Mouse (Mus musculus): ENCODE results near the gene Lrrn2. TPM values are rescaled to one million over a fixed set of nuclear protein-coding genes. Genes with fewer than 3 reads are reported as not detected.
"Not testable (repeated sequence)": the region's sequence is repeated elsewhere in the genome, so short reads cannot be mapped to it uniquely, and the experiment has no call there.

Lrrn2 gene
- total and polyA plus RNA-seq, 3 experiments: not detected

DNA sequence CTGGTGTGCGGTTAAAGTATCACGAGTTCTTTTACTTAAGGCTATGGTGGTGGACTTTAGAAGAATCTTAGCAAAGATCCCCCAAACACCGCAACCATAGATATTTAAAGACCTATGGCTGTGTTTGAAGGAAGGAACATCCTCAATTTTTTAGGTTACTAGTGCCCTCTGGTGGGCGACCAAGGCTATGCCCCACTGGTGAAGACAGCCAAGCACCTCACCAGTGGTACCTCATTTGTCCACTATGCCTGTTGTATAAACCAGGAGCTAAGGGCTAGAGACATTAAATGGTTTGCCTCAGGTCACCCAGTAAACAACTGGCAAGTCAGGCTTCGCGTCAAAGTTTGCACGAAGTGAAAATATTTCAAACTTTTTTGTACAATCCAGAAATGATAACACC is 102.7 kb downstream of the Lrrn2 start:
- Histone ChIP-seq H3K36me3 (ENCODE audit: control insufficient read depth in 1 of 2, insufficient read depth in 2 of 2, low read length in 2 of 2) (peaks cover 0 to 10% of the 10 kb centered on the region in 2 experiments; a peak in 2 of 4 replicates), H3K9me3 (replicated peaks; ENCODE audit: insufficient read depth, low read length) (no peaks in the 10 kb centered on the region), H3K79me2 (ENCODE audit: control insufficient read depth, insufficient read depth, low read length, poor library complexity) (no peaks in the 10 kb centered on the region), H3K4me1 (ENCODE audit: control insufficient read depth in 1 of 2, insufficient read depth in 2 of 2, low read length in 2 of 2) (no peaks in the 10 kb centered on the region), H3K4me3 (ENCODE audit: control insufficient read depth in 1 of 2, insufficient read depth in 1 of 2, low read depth in 2 of 2, low read length in 2 of 2) (no peak overlapping the region), H3K9ac (ENCODE audit: control insufficient read depth, low read depth, low read length, poor library complexity, severe bottlenecking) (no peak overlapping the region), H3K27me3 (ENCODE audit: control insufficient read depth in 1 of 2, insufficient read depth in 2 of 2, low read length in 2 of 2) (no peaks in the 10 kb centered on the region), H3K27ac (ENCODE audit: control insufficient read depth, low read depth, low read length) (no peak overlapping the region)
- TF ChIP-seq JUND (IDR thresholded peaks at IDR 0.05; ENCODE audit: low read depth, low read length): no peak
- no peak for TF ChIP-seq POLR2AphosphoS2 (IDR thresholded peaks at IDR 0.05; ENCODE audit: low read length)
- TF ChIP-seq CHD2 (IDR thresholded peaks at IDR 0.05; ENCODE audit: low read length): no peak
- TF ChIP-seq MEF2A (IDR thresholded peaks at IDR 0.05; ENCODE audit: extremely low read depth, insufficient replicate concordance, low read depth, low read length, poor library complexity, severe bottlenecking): no peak
- TF ChIP-seq SMC3 (IDR thresholded peaks at IDR 0.05; ENCODE audit: low read depth, low read length): peak; percentile 39
- no peak for TF ChIP-seq POLR2AphosphoS5 (IDR thresholded peaks at IDR 0.05; ENCODE audit: borderline replicate concordance, low read depth, low read length)
- TF ChIP-seq TAL1 (IDR thresholded peaks at IDR 0.05; ENCODE audit: low read length): no peak
- TF ChIP-seq SIN3A (IDR thresholded peaks at IDR 0.05; ENCODE audit: low read length): peak; percentile 18; the same call in 1 of the 2 replicates
- TF ChIP-seq EP300 (IDR thresholded peaks at IDR 0.05; ENCODE audit: low read depth in 1 of 2, low read length in 2 of 2): no peak
- no peak for TF ChIP-seq E2F4 (IDR thresholded peaks at IDR 0.05; ENCODE audit: borderline replicate concordance, low read depth, low read length)
- peak; percentile 69 to 78 (median 74) for TF ChIP-seq CTCF (IDR thresholded peaks at IDR 0.05 in 2 of 3, conservative IDR thresholded peaks at IDR 0.05 in 1 of 3; ENCODE audit: control insufficient read depth in 1 of 3, insufficient read depth in 1 of 3, low read depth in 2 of 3, low read length in 3 of 3, poor library complexity in 1 of 3, severe bottlenecking in 1 of 3)
- DNase-seq (ENCODE audit: low read depth, low spot score): peak; percentile 79

GRCm38 (mm10) chr1:132988556-132989459 is 108.7 kb downstream of the Lrrn2 start:
- not testable (repeated sequence) for H3K27me3 ChIP-seq (ENCODE audit: control insufficient read depth in 1 of 2, insufficient read depth in 2 of 2, low read length in 2 of 2); H3K27ac ChIP-seq (ENCODE audit: control insufficient read depth, low read depth, low read length); DNase-seq (ENCODE audit: low read depth, low spot score); H3K79me2 ChIP-seq (ENCODE audit: control insufficient read depth, insufficient read depth, low read length, poor library complexity); H3K4me3 ChIP-seq (ENCODE audit: control insufficient read depth in 1 of 2, insufficient read depth in 1 of 2, low read depth in 2 of 2, low read length in 2 of 2); H3K9ac ChIP-seq (ENCODE audit: control insufficient read depth, low read depth, low read length, poor library complexity, severe bottlenecking); H3K9me3 ChIP-seq (replicated peaks; ENCODE audit: insufficient read depth, low read length); H3K4me1 ChIP-seq (ENCODE audit: control insufficient read depth in 1 of 2, insufficient read depth in 2 of 2, low read length in 2 of 2)
- H3K36me3 ChIP-seq (ENCODE audit: control insufficient read depth in 1 of 2, insufficient read depth in 2 of 2, low read length in 2 of 2): peaks cover 0 to 32% of the 10 kb centered on the region in 2 experiments

Other genes with a start within 250 kb of the Lrrn2 start
- not detected in 2 replicates for gene Nfasc, start 138.5 kb upstream of the Lrrn2 start, total RNA-seq (2012; rRNA removed)
- gene Nfasc, start 138.5 kb upstream of the Lrrn2 start, polyA plus RNA-seq (2012; ENCODE audit: insufficient read depth in 1 of 2, insufficient read length in 2 of 2, low read depth in 1 of 2, low replicate concordance in 2 of 2, missing spikeins in 1 of 2): not detected
- gene Mdm4, start 150.3 kb downstream of the Lrrn2 start, total RNA-seq (2012; rRNA removed): 19.8 and 23.5 TPM in 2 replicates
- 10 to 100 TPM in 1 of 2 experiments, not detected in 1; 28.1 TPM for gene Mdm4, start 150.3 kb downstream of the Lrrn2 start, polyA plus RNA-seq (2012; ENCODE audit: insufficient read depth in 1 of 2, insufficient read length in 2 of 2, low read depth in 1 of 2, low replicate concordance in 2 of 2, missing spikeins in 1 of 2)
- gene Pik3c2b, start 165.4 kb downstream of the Lrrn2 start, total RNA-seq (2012; rRNA removed): 2.9 TPM in 2 replicates
- gene Pik3c2b, start 165.4 kb downstream of the Lrrn2 start, polyA plus RNA-seq (2012; ENCODE audit: insufficient read depth in 1 of 2, insufficient read length in 2 of 2, low read depth in 1 of 2, low replicate concordance in 2 of 2, missing spikeins in 1 of 2): 1 to 10 TPM in 1 of 2 experiments, not detected in 1; 3.2 TPM